Mouse (Mus musculus): ENCODE data around the gene Chd3.

Gene Chd3

GRCm38 (mm10) chr11:69382478-69383105, 13.4 kb upstream of the Chd3 start:
- TF ChIP-seq GATA4 (IDR thresholded peaks at IDR 0.05; ENCODE audit: insufficient replicate concordance, low read length) = no peak

- TF ChIP-seq GATA4 (IDR thresholded peaks at IDR 0.05; ENCODE audit: insufficient replicate concordance, low read length) = no peak
Measured at GRCm38 (mm10) chr11:69381356-69381755, 12.2 kb upstream of the Chd3 start.

GRCm38 (mm10) chr11:69379600-69379999, 10.4 kb upstream of the Chd3 start:
- no peak for TF ChIP-seq GATA4 (IDR thresholded peaks at IDR 0.05; ENCODE audit: insufficient replicate concordance, low read length)

- no peak for TF ChIP-seq GATA4 (IDR thresholded peaks at IDR 0.05; ENCODE audit: insufficient replicate concordance, low read length)
Measured at GRCm38 (mm10) chr11:69377766-69378165, 8.6 kb upstream of the Chd3 start.

- TF ChIP-seq GATA4 (IDR thresholded peaks at IDR 0.05; ENCODE audit: insufficient replicate concordance, low read length) = no peak
Measured at GRCm38 (mm10) chr11:69375646-69376045, 6.4 kb upstream of the Chd3 start.

GRCm38 (mm10) chr11:69373223-69373965, 4.2 kb upstream of the Chd3 start:
- no peak for TF ChIP-seq GATA4 (IDR thresholded peaks at IDR 0.05; ENCODE audit: insufficient replicate concordance, low read length)

GRCm38 (mm10) chr11:69372780-69373170, 3.6 kb upstream of the Chd3 start:
- TF ChIP-seq GATA4 (IDR thresholded peaks at IDR 0.05; ENCODE audit: insufficient replicate concordance, low read length) = no peak

GRCm38 (mm10) chr11:69372056-69372779, 3.0 kb upstream of the Chd3 start:
- no peak for TF ChIP-seq GATA4 (IDR thresholded peaks at IDR 0.05; ENCODE audit: insufficient replicate concordance, low read length)

GRCm38 (mm10) chr11:69371601-69372000, 2.4 kb upstream of the Chd3 start:
- no peak for TF ChIP-seq GATA4 (IDR thresholded peaks at IDR 0.05; ENCODE audit: insufficient replicate concordance, low read length)

GRCm38 (mm10) chr11:69370817-69371215, 1.6 kb upstream of the Chd3 start:
- TF ChIP-seq GATA4 (IDR thresholded peaks at IDR 0.05; ENCODE audit: insufficient replicate concordance, low read length) = no peak

GRCm38 (mm10) chr11:69369990-69370816, 997 bp upstream of the Chd3 start:
- TF ChIP-seq GATA4 (IDR thresholded peaks at IDR 0.05; ENCODE audit: insufficient replicate concordance, low read length) = no peak

- no peak for TF ChIP-seq GATA4 (IDR thresholded peaks at IDR 0.05; ENCODE audit: insufficient replicate concordance, low read length)
Measured at GRCm38 (mm10) chr11:69368356-69369214, 621 bp downstream of the Chd3 start.

GRCm38 (mm10) chr11:69367616-69368355, 1.4 kb downstream of the Chd3 start:
- no peak for TF ChIP-seq GATA4 (IDR thresholded peaks at IDR 0.05; ENCODE audit: insufficient replicate concordance, low read length)
